Mouse (Mus musculus): Measurements from ENCODE around the gene Arid4a. TPM values are rescaled to one million over a fixed set of nuclear protein-coding genes. Genes with fewer than 3 reads are reported as not detected.
A peak's percentile ranks its signal among the peaks of the same experiment; 100 is the strongest.

Gene Arid4a
- 31.6 and 32.5 TPM in 2 replicates for polyA plus RNA-seq (2014; fragmentation: Nextera tagmentation; extraction: Ambion mirVana)

DNA sequence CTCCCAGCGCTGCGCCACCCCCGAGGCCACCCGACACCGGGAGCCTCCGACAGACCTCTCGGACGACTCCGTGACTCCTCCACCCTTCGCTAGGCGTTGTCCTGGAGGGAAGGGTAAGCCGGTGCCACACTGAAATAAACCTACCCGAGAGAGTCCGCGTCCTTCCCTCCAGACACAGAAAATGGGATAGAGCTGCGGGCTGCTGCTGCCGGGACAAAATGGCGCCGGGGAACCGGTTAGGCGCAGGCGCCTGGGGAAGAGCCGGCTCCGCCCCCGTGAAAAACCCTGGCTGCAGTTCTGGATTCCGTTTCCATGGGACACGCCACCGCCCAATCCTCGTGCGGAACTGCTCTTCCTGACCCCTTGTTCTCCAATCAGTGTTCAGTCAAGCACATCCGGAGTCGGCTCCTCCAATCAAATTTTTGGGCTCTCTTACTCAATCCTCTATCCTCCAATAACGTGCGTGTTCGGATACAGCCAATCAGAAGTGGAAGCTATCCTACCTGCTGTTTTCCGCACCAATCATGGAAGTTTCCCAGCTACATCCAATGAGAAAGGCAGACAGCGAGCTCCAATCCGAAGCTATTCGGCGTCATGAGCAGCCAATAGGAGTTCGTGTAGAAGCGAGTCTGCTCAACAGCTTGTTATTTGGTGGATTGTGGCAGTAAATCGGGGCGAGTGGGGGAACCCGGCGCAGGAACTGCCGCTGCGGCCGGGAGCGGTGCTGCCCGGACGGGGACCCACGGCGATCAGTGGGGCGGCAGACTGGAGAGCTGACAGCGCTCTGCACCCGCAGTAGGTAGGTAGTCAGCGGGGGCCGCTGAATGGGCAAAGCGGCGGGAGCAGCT lies at the start of gene Arid4a:
TSS of gene Arid4a (plus strand) at position 628 of the 848 bp plus-strand sequence.
- peak within 1 kb of the TSS; percentile 93 for H3K4me3 ChIP-seq (ENCODE audit: low read depth, low read length)
- H3K4me1 ChIP-seq (replicated peaks; ENCODE audit: control insufficient read depth, insufficient read depth, low read length) = peaks cover 16% of the 10 kb centered on the region
- no peaks in the 10 kb centered on the region for H3K27me3 ChIP-seq (replicated peaks; ENCODE audit: control insufficient read depth, insufficient read depth, low read length)
- H3K9ac ChIP-seq (ENCODE audit: low read depth, low read length) = peak within 1 kb of the TSS; percentile 95
- peak within 1 kb of the TSS; percentile 93 for H3K27ac ChIP-seq (ENCODE audit: low read depth, low read length)
- H3K36me3 ChIP-seq (ENCODE audit: control insufficient read depth, insufficient read depth, low read length) = peaks cover 15% of the 10 kb centered on the region
- peak within 1 kb of the TSS; percentile 82 for H3K4me2 ChIP-seq
- ATAC-seq (replicated peaks; ENCODE audit: low FRiP score) = peak; percentile 97
- under 1% methylated on average over 61 of the region's 61 CpGs for WGBS
- peak; percentile 95 for DNase-seq (ENCODE audit: low spot score)
- H3K9me3 ChIP-seq (ENCODE audit: control insufficient read depth, low read length) = no peaks in the 10 kb centered on the region

DNA sequence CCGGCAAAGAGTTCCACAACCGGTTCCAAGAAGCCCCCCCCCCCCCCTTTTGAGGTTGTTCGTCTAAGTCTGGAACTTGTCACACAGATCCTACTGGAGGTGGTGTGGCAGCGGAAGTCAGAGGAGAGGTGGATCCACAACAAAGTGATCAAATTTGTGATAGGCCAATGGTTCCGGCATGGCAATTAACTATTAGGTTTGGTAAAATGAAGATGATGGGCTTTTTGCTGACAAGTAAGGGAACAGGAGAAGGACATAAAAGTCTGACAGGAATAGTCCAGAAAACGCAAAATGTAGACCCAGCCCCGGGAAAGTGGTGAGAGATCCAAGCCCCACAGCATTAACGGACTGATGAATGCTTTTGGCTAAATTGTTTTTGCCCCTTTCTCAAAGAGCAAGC lies 48.2 kb upstream of the Arid4a start:
- H3K27ac ChIP-seq (ENCODE audit: low read depth, low read length) = no peak overlapping the region
- WGBS = 51% methylated on average over 8 of the region's 8 CpGs
- H3K27me3 ChIP-seq (replicated peaks; ENCODE audit: control insufficient read depth, insufficient read depth, low read length) = no peaks in the 10 kb centered on the region
- H3K4me1 ChIP-seq (replicated peaks; ENCODE audit: control insufficient read depth, insufficient read depth, low read length) = no peaks in the 10 kb centered on the region
- no peaks in the 10 kb centered on the region for H3K36me3 ChIP-seq (ENCODE audit: control insufficient read depth, insufficient read depth, low read length)
- H3K4me2 ChIP-seq = peak overlapping the region; percentile 67
- no peaks in the 10 kb centered on the region for H3K9me3 ChIP-seq (ENCODE audit: control insufficient read depth, low read length)
- H3K9ac ChIP-seq (ENCODE audit: low read depth, low read length) = peak overlapping the region; percentile 84; the same call in 1 of the 2 replicates
- DNase-seq (ENCODE audit: low spot score) = peak; percentile 37
- peak overlapping the region; percentile 78 for H3K4me3 ChIP-seq (ENCODE audit: low read depth, low read length)
- ATAC-seq (replicated peaks; ENCODE audit: low FRiP score) = no peak

DNA sequence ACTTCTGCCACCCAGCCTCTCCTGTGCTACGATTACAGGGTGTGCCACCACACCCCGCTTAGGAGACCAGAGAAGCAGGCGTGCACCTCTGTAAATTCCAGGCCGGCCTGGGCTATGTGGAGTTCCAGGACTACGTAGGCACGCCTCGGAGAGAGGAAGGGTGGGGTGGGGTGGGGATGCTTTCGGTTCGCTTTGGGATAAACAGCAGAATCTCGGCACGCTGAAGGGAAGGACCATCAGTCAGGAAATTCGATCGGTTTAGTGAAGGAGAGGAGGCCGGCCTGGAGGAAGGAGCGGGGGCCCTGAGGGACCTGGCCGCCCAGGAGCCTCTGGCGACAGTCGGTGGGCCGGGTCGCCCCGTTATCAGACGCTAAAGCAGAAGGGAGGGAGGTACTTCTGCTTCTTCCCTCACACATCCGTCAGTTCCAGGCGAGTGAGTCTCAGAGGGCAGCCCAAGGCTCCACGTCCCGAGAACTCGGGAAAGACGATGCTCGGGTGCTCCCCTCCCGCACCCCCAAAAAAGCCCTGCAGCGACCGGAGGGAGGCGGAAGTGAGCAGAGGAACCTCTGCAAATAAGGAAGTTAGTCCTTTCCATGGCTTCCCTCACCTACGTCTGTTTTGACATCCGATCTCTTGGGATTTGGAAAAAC lies 47.5 kb upstream of the Arid4a start:
- Histone ChIP-seq H3K27me3 (replicated peaks; ENCODE audit: control insufficient read depth, insufficient read depth, low read length) (no peaks in the 10 kb centered on the region), H3K4me2 (peak overlapping the region; percentile 67), H3K36me3 (ENCODE audit: control insufficient read depth, insufficient read depth, low read length) (no peaks in the 10 kb centered on the region), H3K9ac (ENCODE audit: low read depth, low read length) (peak overlapping the region; percentile 84), H3K4me3 (ENCODE audit: low read depth, low read length) (peak overlapping the region; percentile 78), H3K9me3 (ENCODE audit: control insufficient read depth, low read length) (no peaks in the 10 kb centered on the region), H3K4me1 (replicated peaks; ENCODE audit: control insufficient read depth, insufficient read depth, low read length) (no peaks in the 10 kb centered on the region), H3K27ac (ENCODE audit: low read depth, low read length) (peak overlapping the region; percentile 90)
- WGBS = under 1% methylated on average over 35 of the region's 35 CpGs
- DNase-seq (ENCODE audit: low spot score) (peak; percentile 76), ATAC-seq (replicated peaks; ENCODE audit: low FRiP score) (peak; percentile 82)

DNA sequence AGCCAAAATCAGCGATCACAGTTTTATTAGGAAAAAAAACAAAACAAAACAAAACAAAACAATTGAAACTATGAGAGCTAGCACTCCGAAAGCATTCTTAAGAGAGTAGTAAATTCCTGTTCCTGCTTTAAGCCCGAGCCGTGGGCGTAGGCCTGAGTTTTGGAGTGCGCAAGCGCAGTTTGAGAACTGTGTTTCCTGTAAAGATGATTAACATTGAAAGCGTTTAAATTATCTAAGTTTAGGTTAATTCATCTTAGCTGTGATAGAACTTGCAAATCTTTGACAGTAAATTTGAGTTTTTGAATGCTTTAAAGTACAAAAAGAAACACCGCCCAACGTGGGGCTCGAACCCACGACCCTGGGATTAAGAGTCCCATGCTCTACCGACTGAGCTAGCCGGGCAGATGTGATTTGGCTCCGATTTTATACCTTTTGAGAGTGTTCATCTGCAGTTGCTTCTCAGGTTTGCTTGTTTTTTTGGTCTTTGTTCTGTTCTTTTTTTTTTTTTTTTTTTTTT lies 46.9 kb upstream of the Arid4a start:
- DNase-seq (ENCODE audit: low spot score) (peak; percentile 83), ATAC-seq (replicated peaks; ENCODE audit: low FRiP score) (peak; percentile 69)
- Histone ChIP-seq H3K4me3 (ENCODE audit: low read depth, low read length) (peak overlapping the region; percentile 78), H3K27me3 (replicated peaks; ENCODE audit: control insufficient read depth, insufficient read depth, low read length) (no peaks in the 10 kb centered on the region), H3K4me2 (peak overlapping the region; percentile 67), H3K27ac (ENCODE audit: low read depth, low read length) (peak overlapping the region; percentile 90), H3K4me1 (replicated peaks; ENCODE audit: control insufficient read depth, insufficient read depth, low read length) (no peaks in the 10 kb centered on the region), H3K9ac (ENCODE audit: low read depth, low read length) (peak overlapping the region; percentile 84), H3K36me3 (ENCODE audit: control insufficient read depth, insufficient read depth, low read length) (no peaks in the 10 kb centered on the region), H3K9me3 (ENCODE audit: control insufficient read depth, low read length) (no peaks in the 10 kb centered on the region)
- 1% methylated on average over 15 of the region's 15 CpGs for WGBS

DNA sequence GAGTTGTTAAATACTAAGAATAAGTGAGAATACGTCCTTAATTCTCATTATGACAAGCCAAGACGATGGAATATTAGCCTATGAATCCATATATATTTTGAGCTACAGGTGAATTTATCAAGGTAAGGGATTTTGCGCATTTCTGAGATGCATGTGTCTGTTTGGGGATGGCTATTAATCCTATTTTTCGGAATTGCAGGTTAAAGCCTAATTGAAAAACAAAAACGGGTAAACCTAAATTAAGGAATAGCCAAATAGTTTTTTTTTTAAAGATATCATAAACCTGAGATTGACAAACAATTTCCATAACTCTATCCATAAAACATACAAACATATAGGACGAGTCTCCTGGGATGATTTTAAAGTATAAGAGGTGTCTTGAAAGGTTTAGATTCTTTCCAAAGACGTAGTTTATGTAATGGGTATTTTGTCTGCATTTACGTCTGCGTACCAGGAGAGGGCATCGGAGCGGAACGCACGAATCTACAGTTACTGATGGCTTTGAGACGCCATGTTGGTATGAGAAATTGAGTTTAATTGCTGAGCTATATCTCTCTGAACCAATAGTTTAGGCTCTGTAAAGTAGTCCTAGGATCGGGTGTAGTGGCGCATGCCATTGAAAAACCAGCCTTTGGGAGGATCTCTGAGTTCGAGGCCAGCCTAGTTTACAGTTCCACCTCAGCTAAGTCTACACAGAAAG lies 46.2 kb upstream of the Arid4a start:
- peak overlapping the region; percentile 47 for H3K4me3 ChIP-seq (ENCODE audit: low read depth, low read length)
- no peaks in the 10 kb centered on the region for H3K4me1 ChIP-seq (replicated peaks; ENCODE audit: control insufficient read depth, insufficient read depth, low read length)
- H3K9me3 ChIP-seq (ENCODE audit: control insufficient read depth, low read length) = no peaks in the 10 kb centered on the region
- peak overlapping the region; percentile 68; the same call in 1 of the 2 replicates for H3K27ac ChIP-seq (ENCODE audit: low read depth, low read length)
- no peaks in the 10 kb centered on the region for H3K36me3 ChIP-seq (ENCODE audit: control insufficient read depth, insufficient read depth, low read length)
- H3K9ac ChIP-seq (ENCODE audit: low read depth, low read length) = no peak overlapping the region
- 0 out of 2 replicates have a peak, but pooled peaks have one; percentile 9 for ATAC-seq (replicated peaks; ENCODE audit: low FRiP score)
- 8% methylated on average over 17 of the region's 17 CpGs for WGBS
- no peaks in the 10 kb centered on the region for H3K27me3 ChIP-seq (replicated peaks; ENCODE audit: control insufficient read depth, insufficient read depth, low read length)
- peak; percentile 56 for DNase-seq (ENCODE audit: low spot score)
- peak overlapping the region; percentile 75 for H3K4me2 ChIP-seq

DNA sequence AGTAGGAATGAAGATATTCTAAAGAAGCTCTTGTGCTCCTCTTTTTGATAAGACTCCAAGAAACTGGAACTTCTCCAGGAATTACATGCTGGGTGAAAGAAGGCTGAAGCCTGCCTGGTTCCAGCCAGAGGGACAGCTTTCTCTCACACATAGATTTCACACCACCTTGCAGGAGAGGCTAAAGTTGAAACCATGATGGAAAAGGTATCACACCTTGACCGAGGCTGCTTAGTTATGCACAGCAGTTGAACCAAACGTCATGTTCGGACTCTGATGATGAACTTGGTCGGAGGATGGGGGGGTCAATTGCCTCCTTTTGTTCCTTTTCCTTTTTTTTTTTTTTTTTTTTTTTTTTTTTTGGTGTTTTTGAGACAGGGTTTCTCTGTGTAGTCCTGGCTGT lies 42.0 kb upstream of the Arid4a start:
- Histone ChIP-seq H3K4me3 (ENCODE audit: low read depth, low read length) (peak overlapping the region; percentile 76), H3K9me3 (ENCODE audit: control insufficient read depth, low read length) (no peaks in the 10 kb centered on the region), H3K27ac (ENCODE audit: low read depth, low read length) (peak overlapping the region; percentile 89; the same call in 1 of the 2 replicates), H3K36me3 (ENCODE audit: control insufficient read depth, insufficient read depth, low read length) (peaks cover 4% of the 10 kb centered on the region), H3K9ac (ENCODE audit: low read depth, low read length) (0 out of 2 replicates have a peak overlapping the region, but pooled peaks have one; percentile 26), H3K4me2 (peak overlapping the region; percentile 58), H3K27me3 (replicated peaks; ENCODE audit: control insufficient read depth, insufficient read depth, low read length) (no peaks in the 10 kb centered on the region), H3K4me1 (replicated peaks; ENCODE audit: control insufficient read depth, insufficient read depth, low read length) (peaks cover 7% of the 10 kb centered on the region)
- DNase-seq (ENCODE audit: low spot score) (no peak), ATAC-seq (replicated peaks; ENCODE audit: low FRiP score) (no peak)
- WGBS = 69% methylated on average over 4 of the region's 4 CpGs

DNA sequence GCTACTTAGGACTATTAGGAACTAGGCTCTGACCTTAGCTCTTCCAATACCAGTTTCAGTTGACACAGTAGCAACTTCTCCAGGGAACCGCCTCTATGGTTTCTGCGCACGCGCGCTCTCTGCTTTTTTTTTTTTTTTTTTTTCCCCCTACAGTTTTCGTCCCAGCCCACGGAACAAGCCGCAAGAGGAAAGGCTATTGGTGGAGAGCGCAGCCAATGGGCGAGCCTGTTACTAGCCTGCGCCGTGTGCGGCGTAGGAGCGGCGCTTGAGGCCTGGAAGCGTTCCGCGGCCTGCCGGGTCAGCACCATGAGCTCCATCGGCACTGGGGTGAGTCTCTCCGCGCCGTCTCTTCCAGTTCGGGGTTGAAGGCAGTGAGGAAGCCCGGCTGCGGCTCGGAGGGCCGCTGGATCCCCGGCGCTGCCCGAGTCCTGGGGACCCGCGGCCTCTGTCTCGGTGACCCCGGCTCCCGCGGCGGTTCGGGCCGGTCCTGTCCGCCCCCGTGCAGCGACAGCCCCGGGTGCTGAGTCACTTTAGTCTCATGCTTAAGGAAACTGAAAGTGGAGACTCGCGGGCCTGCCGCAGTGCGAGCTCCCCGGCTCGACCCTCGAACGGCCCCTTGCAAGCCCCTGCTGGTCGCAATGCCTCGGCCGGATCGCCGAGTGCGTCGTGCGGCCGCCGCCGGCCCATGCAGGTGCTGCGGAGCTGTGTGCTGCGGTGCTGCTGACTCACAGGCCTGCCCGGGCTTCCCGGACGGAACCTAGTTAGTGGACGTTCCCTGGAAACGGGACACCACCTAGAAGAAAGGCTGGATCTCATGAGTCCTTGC lies 41.1 kb upstream of the Arid4a start, which contains the start of gene Psma3:
TSS of gene Psma3 (plus strand) at position 181 of the 826 bp plus-strand sequence.
- H3K4me3 ChIP-seq (ENCODE audit: low read depth, low read length) = peak within 1 kb of the TSS; percentile 76
- H3K36me3 ChIP-seq (ENCODE audit: control insufficient read depth, insufficient read depth, low read length) = peaks cover 12% of the 10 kb centered on the region
- H3K9ac ChIP-seq (ENCODE audit: low read depth, low read length) = peak within 1 kb of the TSS; percentile 97
- H3K4me2 ChIP-seq = peak within 1 kb of the TSS; percentile 77
- peak within 1 kb of the TSS; percentile 89 for H3K27ac ChIP-seq (ENCODE audit: low read depth, low read length)
- peaks cover 7% of the 10 kb centered on the region for H3K4me1 ChIP-seq (replicated peaks; ENCODE audit: control insufficient read depth, insufficient read depth, low read length)
- no peaks in the 10 kb centered on the region for H3K27me3 ChIP-seq (replicated peaks; ENCODE audit: control insufficient read depth, insufficient read depth, low read length)
- ATAC-seq (replicated peaks; ENCODE audit: low FRiP score) (peak; percentile 99), DNase-seq (ENCODE audit: low spot score) (peak; percentile 89)
- WGBS = under 1% methylated on average over 70 of the region's 71 CpGs
- H3K9me3 ChIP-seq (ENCODE audit: control insufficient read depth, low read length) = no peaks in the 10 kb centered on the region
